Mouse (Mus musculus) olfactory bulb, adult 2 months (tissue): ENCODE measurements at regions not wholly inside any gene's neighbourhood (a gene's known extent, or its start where the extent isn't known, plus 50 kb on each side); places are given as distances from the start of the nearest gene placed in this dataset.

Experiments used
- H3K27ac ChIP-seq: fragments of 200-500 bp; 2 replicates; pipeline ENCODE4 v1.5.1; 2012; ENCODE audit warnings: low read depth, low read length; ENCODE audit not compliant: insufficient read depth
- H3K4me1 ChIP-seq: fragments of 200-500 bp; 2 replicates; pipeline ENCODE4 v1.6.1; 2012; ENCODE audit warnings: low read length; ENCODE audit not compliant: control insufficient read depth, insufficient read depth
- H3K4me3 ChIP-seq: fragments of 200-500 bp; 2 replicates; pipeline ENCODE4 v1.5.1; 2012; ENCODE audit warnings: mild to moderate bottlenecking, low read depth, low read length, moderate library complexity; ENCODE audit not compliant: insufficient read depth
- CTCF ChIP-seq: fragments of 200-500 bp; IDR thresholded peaks from 2 replicates; pipeline ENCODE4 v1.5.1; 2012; ENCODE audit warnings: low read depth, mild to moderate bottlenecking, low read length, moderate library complexity; ENCODE audit not compliant: insufficient read depth
- POLR2A ChIP-seq: fragments of 200-500 bp; IDR thresholded peaks from 2 replicates; pipeline ENCODE4 v1.6.1; 2012; ENCODE audit warnings: mild to moderate bottlenecking, low read depth, low read length, moderate library complexity; ENCODE audit not compliant: insufficient read depth
- WGBS: fragments of 180-500 bp; shearing (Covaris S2); methylation state at CpG from one replicate; pipeline ENCODE4 v1.1.7; 2018; 5-methylcytosine and 5-hydroxymethylcytosine counted together

DNA sequence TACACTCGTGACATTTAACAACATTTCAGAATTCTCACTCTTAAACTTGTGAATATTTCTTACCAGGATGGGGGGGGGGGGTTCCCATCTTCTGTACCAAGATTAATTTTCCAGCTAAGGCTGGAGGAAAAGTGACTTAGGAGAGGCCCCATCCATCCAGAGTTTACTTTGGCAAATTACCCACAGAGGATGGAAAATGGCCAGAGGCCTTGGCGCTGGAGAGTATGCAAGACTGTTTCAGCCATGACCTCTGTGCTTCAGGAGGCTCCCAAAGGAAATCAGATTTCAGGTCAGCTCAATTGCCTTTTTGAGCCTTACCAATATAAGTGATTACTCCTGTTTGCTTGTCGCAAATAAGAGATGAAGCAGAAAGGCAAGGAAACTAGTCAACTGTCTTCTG is 143.4 kb upstream of the F930015N05Rik start:
- WGBS = 80% methylated on average over 3 of the region's 3 CpGs
- H3K4me3 ChIP-seq = no peak overlapping the region
- H3K27ac ChIP-seq = no peak overlapping the region
- H3K4me1 ChIP-seq = no peaks in the 10 kb centered on the region
- TF ChIP-seq POLR2A = no peak
- no peak for TF ChIP-seq CTCF

DNA sequence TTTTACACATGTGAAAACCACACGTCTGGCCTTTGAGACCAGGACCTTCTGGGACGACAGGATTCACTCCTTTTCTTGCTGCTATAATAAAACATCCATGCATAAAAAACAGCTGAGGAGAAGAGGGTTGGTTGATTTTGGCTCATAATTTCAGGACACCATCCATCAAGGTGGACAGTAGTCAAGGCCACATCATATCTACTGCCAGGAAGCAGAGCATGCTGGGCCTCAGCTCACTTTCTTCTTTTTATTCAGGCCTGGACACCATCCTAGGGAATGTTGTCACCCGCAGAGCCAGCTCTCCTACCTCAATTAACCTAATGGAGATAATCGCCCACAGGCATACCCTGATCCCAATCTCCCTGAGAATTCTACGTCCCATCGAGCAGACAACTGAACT is 149.6 kb upstream of the F930015N05Rik start:
- H3K4me3 ChIP-seq = no peak overlapping the region
- WGBS = 86% methylated on average over 6 of the region's 6 CpGs
- H3K4me1 ChIP-seq = no peaks in the 10 kb centered on the region
- TF ChIP-seq CTCF (no peak), POLR2A (no peak)
- no peak overlapping the region for H3K27ac ChIP-seq

DNA sequence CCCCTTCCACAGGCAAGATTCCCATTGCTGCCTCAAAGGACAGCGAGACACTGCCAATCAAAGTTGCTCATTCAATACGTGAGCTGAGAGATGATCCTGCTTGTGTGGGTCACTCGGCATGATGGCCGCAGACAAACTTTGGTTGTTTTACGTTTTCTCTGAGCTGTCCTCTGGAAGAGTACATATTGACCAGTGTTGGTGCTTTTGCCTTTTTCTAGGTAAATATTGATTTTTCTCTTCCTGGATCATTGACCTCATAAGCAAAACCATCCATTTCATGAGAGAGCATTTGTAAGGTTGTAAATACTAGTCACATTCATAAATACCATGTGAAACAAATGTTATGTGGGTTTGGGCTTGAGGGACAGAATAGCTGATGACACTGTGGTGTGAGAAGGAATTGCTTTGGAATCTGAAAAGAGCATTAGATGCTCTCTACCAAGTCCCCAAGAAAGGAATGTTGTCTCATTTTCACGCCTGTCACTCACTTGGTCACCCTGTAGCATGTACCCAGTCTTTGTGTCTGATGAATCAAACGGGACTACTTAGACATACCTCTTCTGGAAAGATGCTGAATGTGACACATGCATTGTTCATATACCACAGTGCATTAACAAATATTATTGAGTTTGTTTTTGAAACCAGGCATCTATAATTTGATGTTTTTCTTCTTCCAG is 150.7 kb upstream of the F930015N05Rik start:
- 89% methylated on average over 7 of the region's 7 CpGs for WGBS
- H3K27ac ChIP-seq = no peak overlapping the region
- no peak overlapping the region for H3K4me3 ChIP-seq
- TF ChIP-seq POLR2A (no peak), CTCF (no peak)
- no peaks in the 10 kb centered on the region for H3K4me1 ChIP-seq

DNA sequence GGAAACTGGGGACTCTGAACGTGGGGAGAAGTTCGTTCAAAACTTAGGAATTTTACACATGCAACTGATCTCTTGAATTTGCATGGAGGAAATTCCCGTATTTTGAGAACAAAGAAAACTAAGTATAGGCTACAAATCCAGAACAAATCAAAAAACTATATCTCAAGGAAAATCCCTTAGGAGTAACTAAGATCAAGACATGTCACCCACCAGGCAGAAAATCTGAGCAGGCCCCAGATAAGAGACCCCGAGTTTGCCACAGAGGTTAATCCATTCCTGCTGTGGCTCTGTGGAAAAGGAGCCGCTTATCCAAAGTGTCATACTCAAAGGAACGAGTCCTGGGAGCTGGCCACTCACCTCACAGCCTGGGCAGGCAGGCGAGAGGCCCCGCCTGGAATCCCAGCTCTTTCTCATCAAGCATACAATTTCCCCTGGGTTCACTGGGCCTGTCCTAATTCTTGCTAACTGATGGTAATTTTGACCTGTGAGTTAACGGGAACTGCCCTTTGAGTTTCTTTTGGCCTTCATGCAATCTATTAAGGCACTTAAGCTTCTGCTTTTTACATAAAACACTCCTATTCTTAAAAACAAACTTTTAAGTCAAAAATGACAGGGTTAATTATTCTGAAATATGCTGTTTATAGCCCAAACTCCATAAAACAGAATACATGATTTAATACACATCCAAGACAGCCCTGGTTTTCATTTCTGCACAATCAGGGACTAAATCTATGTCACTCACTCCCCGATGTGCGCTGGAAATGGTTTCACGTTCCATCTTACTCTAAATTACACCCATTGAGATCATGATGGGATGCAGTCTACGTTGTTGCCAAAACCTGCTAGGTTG is 151.5 kb upstream of the F930015N05Rik start:
- whole genome bisulfite sequencing = 84% methylated on average over 13 of the region's 13 CpGs
- Histone ChIP-seq H3K4me1 (no peaks in the 10 kb centered on the region), H3K27ac (no peak overlapping the region), H3K4me3 (no peak overlapping the region)
- no peak for TF ChIP-seq POLR2A
- TF ChIP-seq CTCF = no peak

DNA sequence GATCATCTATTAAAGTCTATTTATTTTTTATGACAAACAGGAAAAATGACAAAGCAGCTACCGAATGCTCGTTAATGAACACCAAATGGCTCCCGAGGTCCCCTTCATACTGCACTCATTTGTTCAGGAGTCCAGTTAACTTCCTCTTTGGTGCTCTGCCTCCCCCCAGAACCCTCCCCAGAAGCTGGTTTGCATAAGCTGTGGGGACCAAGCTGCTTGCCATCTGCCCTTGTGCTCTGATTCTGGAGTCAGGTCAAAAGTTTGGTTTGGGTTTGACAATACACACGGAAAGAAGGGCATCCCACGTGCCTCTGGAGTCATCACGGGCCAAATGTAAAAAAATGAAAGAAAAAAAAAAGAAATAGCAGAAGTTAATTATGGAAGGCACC is 152.1 kb upstream of the F930015N05Rik start:
- WGBS = 75% methylated on average over 6 of the region's 6 CpGs
- no peaks in the 10 kb centered on the region for H3K4me1 ChIP-seq

GRCm38 (mm10) chr11:64589026-64589425 is 152.6 kb upstream of the F930015N05Rik start:
- TF ChIP-seq CTCF (no peak), POLR2A (no peak)
- H3K27ac ChIP-seq = no peak overlapping the region
- WGBS = 74% methylated on average over 7 of the region's 7 CpGs
- no peak overlapping the region for H3K4me3 ChIP-seq
- H3K4me1 ChIP-seq = no peaks in the 10 kb centered on the region

More for the DNA sequence above, 152.1 kb upstream of the F930015N05Rik start:
- TF ChIP-seq POLR2A = no peak
- TF ChIP-seq CTCF = no peak
- Histone ChIP-seq H3K27ac (no peak overlapping the region), H3K4me3 (no peak overlapping the region)

GRCm38 (mm10) chr11:64590091-64590490 is 153.6 kb upstream of the F930015N05Rik start:
- no peaks in the 10 kb centered on the region for H3K4me1 ChIP-seq
- H3K27ac ChIP-seq = no peak overlapping the region
- TF ChIP-seq POLR2A (no peak), CTCF (no peak)
- no peak overlapping the region for H3K4me3 ChIP-seq
- 97% methylated on average over 4 of the region's 4 CpGs for WGBS

DNA sequence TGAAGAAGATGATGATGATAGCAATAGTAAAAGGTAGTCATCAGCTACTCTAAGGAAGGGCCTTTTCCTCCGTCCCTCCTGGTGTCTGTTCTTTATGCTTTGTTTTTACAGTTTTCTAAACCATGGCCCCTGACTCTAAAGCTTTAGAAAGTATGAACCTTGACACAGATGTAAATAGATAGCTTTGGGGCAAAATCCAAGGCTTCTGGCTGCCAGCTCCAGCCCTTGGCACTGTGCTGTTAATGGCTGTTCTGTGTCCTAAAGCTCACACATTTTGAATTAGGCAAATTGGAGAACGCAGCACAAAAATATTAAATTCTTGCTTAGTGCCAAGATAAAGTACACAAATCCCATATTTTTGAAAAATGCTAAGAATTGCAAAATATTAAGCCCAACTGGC is 155.8 kb upstream of the F930015N05Rik start:
- 90% methylated on average over 2 of the region's 2 CpGs for WGBS
- TF ChIP-seq POLR2A (no peak), CTCF (no peak)
- H3K27ac ChIP-seq = no peak overlapping the region
- no peaks in the 10 kb centered on the region for H3K4me1 ChIP-seq
- H3K4me3 ChIP-seq = no peak overlapping the region

DNA sequence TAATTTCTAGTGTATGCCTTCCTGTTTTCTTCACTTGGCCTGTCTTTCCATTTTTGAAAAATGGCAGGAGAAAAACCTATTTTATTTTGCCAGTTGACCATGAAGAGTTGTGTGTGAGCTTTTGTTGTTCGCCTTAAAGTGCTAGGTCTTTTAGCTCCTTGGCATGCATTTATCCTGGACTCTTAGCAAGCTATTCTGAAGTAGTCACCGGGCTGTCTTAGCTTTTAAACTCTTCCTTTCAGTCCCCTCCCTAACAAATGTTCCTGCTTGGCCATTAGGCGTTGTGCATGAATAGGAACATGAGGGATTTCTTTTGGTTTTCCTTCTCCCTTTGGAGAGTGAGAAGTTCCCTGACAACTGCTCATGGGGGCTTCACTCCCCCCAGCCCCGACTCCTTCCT is 160.9 kb upstream of the F930015N05Rik start:
- TF ChIP-seq CTCF (no peak), POLR2A (no peak)
- Histone ChIP-seq H3K4me3 (no peak overlapping the region), H3K27ac (no peak overlapping the region), H3K4me1 (no peaks in the 10 kb centered on the region)
- 51% methylated on average over 4 of the region's 4 CpGs for WGBS
